Mouse (Mus musculus): Measurements from ENCODE around the gene Mynn.
"Not testable (repeated sequence)": the region's sequence is repeated elsewhere in the genome, so short reads cannot be mapped to it uniquely, and the experiment has no call there.

The Mynn gene

DNA sequence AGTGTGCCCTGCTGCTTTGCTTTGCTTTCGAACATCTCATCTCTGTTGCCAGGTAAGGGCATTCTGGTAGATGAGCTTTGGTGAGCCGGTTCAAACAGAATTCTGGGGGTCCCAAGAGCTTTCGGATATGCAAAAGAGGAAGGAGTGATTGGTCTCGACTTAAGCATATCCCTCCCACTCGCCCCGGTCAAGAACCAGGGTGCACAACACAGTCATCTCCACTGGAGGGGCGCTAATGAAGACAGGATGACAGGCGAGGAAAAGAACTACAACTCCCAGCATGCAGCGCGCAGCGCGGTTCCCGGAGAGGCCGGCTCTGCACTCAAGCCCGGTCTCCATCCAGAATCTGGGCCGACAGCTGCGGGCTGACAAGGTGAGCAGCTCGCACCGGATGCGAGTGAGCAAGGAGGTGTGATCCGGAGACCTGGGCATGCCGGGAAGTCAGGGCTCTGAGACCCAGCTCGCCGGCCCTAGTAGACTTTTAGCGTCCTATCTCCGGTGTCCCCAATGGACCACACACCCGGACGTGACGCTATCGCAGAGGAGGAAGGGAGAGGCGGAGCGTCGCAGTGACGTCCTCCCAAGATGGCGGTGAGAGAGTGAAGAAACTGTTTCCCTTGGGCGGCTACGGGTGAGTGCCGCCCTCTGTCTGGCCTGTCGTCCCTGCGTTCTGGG, at the start of gene Mynn:
TSS of gene Mynn (plus strand) at position 1 of the 675 bp plus-strand sequence.
- DNase-seq (ENCODE audit: extremely low read depth, insufficient read length, low spot score): peak; percentile 97

DNA sequence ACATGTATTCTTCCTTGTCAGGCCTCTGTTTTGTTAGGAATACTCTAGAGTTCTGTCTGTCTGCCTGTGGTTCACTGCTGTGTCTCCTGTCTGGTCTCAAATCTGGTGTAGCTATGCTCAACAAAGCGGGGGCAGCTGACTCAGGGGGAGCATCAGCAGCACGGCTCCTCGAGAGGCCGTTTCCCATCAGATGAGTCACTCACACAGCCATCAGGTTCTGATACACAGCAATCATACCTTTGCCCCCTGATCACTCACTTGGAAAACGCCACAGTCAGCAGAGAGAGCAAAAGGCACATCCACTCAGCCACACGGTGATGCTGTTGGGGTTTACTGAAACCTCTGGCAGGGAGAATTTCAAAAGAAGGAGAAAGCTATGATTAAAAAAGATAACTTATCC, 48.1 kb upstream of the Mynn start:
- DNase-seq (ENCODE audit: extremely low read depth, insufficient read length, low spot score): no peak

DNA sequence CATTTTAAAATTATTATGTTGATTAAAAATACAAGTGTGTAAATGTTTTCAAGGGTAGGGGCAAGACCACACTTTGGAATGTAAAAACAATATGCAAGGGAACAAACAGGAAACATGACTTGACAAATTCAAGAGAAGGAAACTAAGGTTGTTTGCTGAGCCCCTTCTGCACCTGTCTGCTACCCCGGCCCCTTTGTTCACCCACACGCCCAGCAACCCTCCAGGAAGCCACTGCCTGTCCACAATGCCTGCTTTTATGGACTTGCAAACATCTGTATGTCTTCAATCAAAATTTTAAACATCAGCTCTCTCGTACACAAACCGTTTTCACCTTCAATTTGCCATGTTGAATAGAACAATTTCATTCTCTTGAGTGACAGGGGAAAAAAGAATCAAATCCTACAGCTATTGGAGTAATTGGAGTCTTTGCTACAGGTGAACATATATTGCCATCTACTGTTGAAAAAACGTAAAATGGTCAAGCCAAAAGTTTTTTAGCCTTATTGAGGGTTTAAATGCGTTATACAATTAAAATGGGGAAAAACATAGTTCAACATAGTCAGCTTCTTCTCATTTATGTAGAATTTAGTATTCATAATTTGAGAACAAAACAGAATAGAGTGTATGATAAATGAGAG, 41.1 kb upstream of the Mynn start:
- DNase-seq (ENCODE audit: extremely low read depth, insufficient read length, low spot score): no peak

DNA sequence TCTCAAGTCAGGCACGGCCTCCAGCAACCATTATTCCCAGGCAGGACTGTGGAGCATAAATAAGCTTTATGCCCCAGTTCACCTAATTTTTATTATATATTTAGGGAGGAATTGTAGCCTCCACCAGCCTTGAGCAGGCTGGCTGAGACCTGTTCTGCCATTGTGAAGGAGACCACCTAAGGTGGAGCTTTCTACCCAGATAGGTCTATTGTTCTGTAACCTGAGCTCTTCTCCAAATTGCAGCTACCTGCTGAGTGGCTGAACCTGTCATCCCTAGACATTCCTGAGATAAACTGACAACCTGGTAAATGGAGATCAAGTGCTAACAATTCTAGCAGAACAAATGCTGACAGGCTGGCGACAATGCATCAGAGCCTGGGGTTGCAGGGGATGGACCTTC, 35.5 kb upstream of the Mynn start:
- DNase-seq (ENCODE audit: extremely low read depth, insufficient read length, low spot score): not testable (repeated sequence)

DNA sequence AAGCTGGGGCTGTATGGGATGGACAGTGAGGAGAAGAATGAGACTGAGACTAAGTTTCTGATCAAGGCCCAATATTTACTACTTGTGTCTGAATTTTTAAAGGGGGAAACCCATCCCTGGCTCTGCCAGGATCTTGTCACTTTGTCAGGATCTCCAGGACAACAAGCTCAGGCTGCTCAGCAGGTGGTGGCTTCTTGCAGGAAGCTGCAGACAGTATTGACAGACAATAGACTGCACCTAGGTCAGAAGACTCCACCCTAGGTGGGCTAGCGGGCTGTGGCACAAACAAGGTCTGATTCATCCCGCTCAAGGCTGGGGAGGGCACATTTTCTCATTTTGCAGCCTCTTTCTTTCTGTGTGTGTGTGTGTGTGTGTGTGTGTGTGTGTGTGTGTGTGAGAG, 28.3 kb upstream of the Mynn start:
- no peak for DNase-seq (ENCODE audit: extremely low read depth, insufficient read length, low spot score)

DNA sequence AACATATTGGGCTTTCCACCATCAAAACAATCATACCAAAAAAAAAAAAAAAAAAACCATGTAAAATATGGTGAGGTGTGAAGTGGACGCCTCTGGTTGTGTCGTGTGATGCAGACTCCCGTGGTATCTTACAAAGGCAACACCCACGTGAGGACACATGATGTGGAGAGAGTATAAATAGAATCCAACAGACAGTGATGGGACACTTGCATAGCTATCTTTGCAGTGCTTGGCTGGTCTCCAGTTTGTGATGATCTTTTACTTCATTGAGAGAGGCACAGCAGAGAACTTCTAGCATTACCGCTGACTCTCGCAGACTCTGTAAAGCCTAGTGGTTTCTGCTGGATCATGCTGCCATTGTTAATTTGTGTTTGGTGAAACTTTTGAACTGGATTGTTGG, 13.0 kb upstream of the Mynn start:
- no peak for DNase-seq (ENCODE audit: extremely low read depth, insufficient read length, low spot score)

DNA sequence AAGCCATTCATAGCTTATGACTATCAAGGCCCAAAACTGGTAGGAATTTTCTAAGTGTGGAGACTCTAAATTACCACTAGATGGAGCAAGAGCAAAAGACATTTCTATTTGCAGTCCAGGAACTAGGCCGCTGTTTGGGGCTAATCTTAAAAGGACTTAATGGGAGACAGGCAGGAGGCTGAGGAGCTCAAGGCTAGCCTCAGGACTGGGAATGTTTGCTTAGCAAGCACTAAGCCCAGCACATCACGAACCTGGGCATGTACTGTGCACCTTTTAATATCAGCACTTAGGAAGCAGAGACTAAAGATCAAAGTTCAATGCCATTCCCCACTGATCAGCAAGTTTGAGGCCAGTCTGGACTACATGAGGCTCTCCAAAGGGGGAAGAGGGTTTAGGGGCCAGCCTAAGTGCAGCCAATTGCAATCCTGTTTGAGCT, 9.4 kb upstream of the Mynn start:
- peak; percentile 53 for DNase-seq (ENCODE audit: extremely low read depth, insufficient read length, low spot score)

DNA sequence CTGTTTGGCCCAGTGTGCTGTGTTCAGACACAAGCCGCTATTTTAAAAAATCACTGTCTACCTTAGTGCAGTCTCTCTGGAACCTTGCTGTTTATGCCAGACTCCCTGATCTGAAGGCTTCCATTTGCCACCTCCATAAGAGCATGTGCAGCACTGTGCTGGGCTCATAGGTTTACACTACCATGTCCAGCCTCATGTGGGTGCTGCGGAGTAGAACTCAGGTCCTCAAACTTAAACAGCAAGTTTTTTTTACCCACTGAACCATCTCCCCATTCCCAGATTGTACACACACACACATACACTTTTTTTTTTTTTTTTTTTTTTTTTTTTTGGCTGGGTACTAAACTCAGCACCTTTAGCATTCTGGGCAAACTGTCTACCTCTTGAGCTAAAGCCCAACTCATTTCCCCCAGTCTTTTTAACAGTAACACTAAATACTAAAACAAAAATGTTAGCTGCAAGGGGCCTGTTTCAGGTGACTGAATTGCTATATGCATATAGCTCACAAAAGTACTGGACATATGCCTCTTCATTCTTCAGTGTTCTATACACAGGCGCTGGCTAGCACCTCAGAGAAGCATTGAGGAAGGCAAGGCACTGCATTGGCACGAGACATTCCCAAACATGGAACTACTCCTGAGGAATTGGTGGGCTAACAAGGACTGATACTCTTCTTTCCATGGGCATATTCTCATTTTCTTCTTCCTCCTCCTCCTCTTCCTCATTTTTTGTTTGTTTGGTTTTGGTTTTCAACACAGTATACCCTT, 8.0 kb upstream of the Mynn start:
- peak; percentile 32 for DNase-seq (ENCODE audit: extremely low read depth, insufficient read length, low spot score)

DNA sequence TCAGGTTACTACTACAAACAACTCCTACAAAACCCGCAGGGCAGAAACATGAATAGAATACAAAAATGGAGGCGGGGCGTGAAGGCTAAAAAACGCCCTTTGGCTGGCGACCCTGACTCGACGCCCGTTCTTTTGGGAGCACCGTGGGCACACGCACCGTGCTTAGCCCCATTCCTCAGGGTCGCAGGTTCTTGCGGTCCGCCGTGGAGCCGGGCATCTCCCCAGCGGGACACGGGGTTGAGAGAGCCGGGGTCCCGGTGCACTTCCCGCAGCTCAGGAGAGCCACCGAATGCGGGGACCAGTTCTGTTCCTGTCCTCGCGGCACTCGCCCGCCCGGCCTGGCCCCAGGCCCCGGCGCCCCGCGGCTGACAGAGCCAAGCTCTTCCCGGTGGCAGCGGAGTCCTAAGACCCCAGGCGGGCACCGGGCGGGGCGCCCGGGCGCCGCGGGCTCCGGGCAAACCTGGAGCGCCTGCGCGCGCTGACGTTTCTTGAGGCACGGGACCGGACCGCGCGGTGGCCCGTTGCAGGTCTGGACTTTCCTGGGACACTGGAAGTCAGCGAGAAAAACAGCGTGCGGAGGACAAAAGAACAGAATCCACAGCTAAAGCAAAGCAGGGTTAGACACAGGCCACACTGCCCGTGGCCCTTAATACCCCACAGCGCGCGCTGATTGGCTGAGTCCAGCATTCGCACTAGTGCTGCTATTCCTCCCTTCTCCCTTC, 6.6 kb upstream of the Mynn start:
- DNase-seq (ENCODE audit: extremely low read depth, insufficient read length, low spot score): peak; percentile 19

DNA sequence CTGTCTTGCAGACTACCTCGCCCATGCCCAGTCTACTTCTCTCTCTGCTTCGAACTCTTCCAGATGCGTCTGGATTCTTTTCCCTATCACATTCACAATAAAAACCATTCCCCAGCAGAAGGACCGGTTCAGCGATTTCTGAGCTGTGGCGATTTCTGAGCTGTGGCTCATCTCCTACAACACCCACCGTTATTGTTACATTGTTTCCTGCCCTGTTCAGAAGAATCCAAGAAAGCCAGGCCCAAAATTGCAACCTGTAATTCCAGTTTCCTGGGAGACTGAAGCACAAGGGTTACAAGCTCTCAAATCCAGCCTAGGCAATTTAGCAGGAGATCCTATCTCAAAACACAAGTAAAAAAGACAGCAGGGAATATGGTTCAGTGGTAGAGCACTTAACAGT, 4.6 kb upstream of the Mynn start:
- no peak for DNase-seq (ENCODE audit: extremely low read depth, insufficient read length, low spot score)

DNA sequence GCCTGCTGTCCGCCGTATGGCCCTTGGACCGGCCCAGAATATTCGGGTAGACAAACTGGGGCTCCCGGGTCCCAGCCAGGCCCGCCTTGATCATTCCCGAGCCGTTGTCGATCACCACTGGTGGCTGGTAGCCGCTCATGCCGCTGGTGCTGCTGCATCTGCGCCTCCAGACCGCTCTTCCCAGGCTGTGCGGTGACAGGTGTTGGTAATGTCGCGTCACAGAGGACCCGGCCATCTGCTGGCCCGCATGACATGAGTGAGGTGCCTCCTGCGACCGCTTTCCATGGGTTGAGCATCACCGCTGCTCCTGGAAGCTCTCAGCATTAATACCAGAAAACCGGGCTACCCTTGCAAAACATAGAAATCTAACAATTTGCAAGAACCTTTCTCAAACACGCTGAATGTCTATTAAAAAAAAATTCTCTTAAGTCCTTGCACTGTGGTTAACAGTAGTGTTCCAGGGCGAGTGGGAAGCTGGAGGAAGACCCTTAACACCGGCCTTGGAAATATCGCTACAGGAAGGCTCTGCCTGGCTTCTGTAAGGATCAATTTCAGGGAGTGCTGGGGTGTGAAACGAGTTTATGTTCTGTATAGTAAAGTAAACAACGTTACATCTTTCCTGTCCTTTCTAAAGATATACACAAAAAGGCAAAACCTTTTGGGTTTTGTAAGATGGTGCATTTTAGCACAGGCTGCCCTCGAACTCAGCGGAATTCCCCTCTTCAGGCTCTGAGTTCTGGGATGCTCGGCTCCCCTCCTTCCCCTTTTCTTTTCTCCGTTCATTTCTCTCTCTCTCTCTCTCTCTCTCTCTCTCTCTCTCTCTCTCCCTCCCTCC, 1.9 kb upstream of the Mynn start, which contains the start of gene Actrt3:
TSS of gene Actrt3 (minus strand) at position 229 of the 835 bp plus-strand sequence.
- DNase-seq (ENCODE audit: extremely low read depth, insufficient read length, low spot score): peak; percentile 39

DNA sequence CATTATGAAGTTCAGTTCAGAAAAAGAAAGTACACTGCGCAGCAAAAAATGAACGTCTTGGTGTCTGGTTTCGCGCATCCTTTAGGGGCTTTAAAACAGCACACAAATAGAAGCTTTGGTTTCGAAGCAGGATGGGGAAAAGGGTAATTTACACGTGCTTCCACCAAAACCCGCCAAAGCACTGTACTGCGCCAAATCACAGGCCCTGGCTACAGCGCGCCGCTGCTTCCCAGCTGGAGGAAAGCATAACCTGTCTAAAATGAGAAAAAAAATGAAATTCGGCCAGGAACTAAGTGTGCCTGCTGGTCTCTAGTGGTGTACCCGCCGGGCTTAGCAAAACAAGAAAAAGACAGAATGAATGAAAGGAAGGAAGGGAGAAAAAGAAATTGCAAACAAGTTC, 1.1 kb upstream of the Mynn start:
- DNase-seq (ENCODE audit: extremely low read depth, insufficient read length, low spot score): peak; percentile 61

DNA sequence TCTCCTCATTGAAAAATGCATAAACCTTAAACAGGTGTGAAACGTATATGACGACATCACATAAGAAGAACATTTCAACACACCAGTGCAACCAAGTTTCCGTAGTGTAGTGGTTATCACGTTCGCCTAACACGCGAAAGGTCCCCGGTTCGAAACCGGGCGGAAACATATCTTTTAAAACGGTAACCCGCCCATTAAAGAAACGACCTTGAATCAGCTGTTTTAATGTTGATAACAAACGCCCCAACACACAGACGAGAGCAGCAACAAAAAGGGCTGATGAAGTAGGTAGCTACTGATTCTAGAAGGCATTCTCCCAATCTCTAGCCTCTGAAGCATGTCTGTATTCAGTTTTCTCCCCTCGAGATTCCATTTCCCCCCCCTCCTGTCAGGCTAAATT, 690 bp upstream of the Mynn start:
- peak; percentile 73 for DNase-seq (ENCODE audit: extremely low read depth, insufficient read length, low spot score)

DNA sequence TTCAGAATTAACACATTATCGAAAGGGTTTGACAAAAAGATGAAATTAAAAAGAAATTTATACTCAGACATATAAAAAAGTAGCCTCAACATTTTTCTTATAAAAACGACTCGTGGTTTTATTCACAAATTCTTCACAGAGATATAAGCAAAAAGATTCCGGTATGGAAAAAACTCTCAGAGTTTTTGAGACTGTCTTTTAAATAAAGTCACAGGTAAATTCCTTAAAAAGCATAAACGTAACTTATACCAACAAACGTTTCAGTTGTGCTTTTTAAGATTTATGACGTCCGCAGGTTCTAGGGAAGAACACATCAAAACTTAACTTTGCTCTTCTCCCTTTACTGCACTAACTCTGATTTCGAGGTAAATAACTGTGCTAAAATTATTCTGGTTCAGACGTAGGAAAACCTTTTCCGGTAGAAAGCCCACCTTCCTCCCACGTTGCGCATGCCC, 228 bp upstream of the Mynn start:
- no peak for DNase-seq (ENCODE audit: extremely low read depth, insufficient read length, low spot score)

DNA sequence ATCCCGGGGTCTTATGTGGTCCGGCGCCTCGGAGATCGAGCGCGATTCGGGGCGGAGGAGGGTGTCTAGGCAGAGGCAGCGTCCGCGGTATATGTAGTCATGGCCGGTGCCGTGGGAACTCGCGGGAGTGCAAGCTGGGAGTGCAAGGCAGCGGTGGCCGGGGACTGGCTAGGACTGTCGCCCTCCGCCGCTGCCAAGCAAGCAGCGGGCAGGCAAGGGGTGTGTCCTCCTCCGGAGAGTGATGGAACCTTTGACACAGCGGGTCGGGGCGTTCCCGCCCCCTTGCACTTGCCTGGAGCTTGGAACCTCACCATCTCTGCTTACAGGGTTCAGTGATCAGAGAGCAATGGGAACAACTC, 854 bp downstream of the Mynn start:
- peak; percentile 92 for DNase-seq (ENCODE audit: extremely low read depth, insufficient read length, low spot score)

DNA sequence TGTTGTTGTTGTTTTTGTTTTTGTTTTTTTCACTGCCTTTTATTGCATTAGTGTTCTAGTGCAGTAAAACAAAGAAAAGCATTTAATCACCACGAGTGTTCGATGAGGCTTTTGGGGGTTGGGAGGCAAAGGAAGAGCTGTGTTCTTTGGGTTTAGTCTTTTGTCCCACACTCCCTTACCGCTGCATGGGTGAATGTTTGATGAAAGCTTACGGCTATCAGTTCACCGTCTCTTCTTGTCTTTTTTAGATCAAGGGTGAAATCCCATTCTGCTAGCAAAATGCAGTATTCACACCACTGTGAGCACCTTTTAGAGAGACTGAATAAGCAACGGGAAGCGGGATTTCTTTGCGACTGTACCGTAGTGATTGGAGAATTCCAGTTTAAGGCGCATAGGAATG, 1.4 kb downstream of the Mynn start:
- no peak for DNase-seq (ENCODE audit: extremely low read depth, insufficient read length, low spot score)

DNA sequence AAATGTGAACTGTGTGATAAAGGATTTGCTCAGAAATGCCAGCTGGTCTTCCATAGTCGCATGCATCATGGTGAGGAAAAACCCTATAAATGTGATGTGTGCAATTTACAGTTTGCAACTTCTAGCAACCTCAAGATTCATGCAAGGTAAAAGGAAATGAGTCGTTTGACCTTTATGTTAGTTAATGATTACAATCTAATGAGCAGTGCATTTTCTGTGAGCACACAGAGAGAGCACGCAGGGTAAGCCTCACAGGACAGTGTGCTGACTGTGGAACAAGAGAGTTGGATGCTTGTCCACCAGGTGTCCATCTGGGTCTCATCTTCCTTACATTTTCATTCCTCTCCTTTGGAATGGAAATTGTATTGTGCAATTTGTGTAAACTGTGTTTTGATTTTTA, 7.1 kb downstream of the Mynn start:
- DNase-seq (ENCODE audit: extremely low read depth, insufficient read length, low spot score): no peak

DNA sequence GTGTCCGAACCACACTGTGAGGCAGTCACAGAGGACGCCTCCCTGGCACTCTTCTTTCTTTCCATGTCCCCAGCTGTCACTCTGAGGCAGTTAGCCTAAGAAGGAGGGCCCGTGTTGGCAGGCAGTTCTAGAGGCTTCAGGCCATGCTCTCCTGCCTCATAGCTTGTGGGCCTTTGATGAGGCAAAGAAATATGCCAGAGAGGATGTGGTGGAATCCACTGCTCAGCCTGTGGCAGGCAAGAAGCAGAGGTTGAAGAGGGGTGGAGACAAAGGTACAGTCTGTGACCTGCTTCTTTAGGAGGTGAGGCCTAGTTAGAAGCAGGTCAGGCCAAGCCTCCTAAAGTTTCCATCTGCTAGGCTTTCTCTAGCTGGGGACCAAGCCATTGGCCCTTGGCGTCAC, 9.1 kb downstream of the Mynn start:
- no peak for DNase-seq (ENCODE audit: extremely low read depth, insufficient read length, low spot score)

DNA sequence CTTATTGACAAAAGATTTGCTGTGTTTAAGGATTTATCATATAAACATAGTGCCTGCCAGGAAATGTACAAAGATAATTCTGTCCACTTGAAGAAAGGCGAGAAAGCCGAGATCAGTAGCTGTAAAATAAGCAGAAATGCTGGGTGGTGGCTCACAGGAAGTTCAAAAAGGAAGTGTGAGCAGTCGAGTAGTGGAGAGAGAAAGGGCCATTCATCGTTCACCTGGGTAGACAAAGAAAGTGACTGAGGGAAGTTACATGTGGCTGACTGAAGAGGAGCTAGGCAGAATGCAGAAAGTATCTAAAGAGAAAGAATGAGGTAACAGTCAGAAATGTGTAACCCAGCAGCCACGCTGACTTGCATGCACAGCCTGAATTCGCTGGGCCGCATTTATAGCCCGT, 18.3 kb downstream of the Mynn start:
- no peak for DNase-seq (ENCODE audit: extremely low read depth, insufficient read length, low spot score)

DNA sequence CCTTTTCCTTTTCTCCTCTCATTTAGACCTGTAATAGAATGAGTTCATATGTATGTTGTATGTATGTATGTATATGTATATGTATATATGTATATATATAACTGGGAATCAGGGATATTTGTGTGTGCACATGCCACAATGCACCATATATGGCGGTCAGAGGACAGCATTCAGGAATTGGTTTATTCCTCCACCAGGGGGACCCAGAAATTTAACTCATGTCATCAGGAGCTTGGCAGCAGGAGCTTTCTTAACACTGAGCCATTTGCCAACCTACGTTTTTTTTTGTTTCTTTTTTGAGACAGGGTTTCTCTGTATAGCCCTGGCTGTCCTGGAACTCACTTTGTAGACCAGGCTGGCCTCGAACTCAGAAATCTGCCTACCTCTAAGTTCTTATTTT, 31.8 kb downstream of the Mynn start:
- DNase-seq (ENCODE audit: extremely low read depth, insufficient read length, low spot score): no peak
